Mouse (Mus musculus) gastrocnemius, postnatal 10 days (tissue): ENCODE data around the gene Aqp2. TPM values are rescaled to one million over a fixed set of nuclear protein-coding genes. Genes with fewer than 3 reads are reported as not detected.

ENCODE experiments used
- DNase-seq: peaks from one replicate; pipeline ENCODE4 v3.0.0; 2021; ENCODE audit warnings: mixed read lengths
- total RNA-seq, 2 experiments: library from RNA; stranded (reverse); gene quantifications; 2 replicates each; pipeline ENCODE4 v1.2.3; 2021

Gene Aqp2
- total RNA-seq, 2 experiments from 2014 or later = not detected

GRCm38 (mm10) chr15:99619821-99620220 is 41.0 kb downstream of the Aqp2 start:
- no peak for DNase-seq

- no peak for DNase-seq
Observed at GRCm38 (mm10) chr15:99622063-99622462, 43.2 kb downstream of the Aqp2 start.

GRCm38 (mm10) chr15:99631618-99632017 is 52.8 kb downstream of the Aqp2 start:
- DNase-seq = no peak

Other genes starting within 250 kb of the Aqp2 start
- gene Fmnl3, start 208.6 kb upstream of the Aqp2 start, total RNA-seq = 10 to 100 TPM; 17.6 to 26.2 TPM
- 100 to 1,000 TPM; 189 to 194 TPM for gene Tmbim6, start 186.2 kb upstream of the Aqp2 start, total RNA-seq
- gene Nckap5l, start 121.3 kb upstream of the Aqp2 start, total RNA-seq = 10 to 100 TPM; 12.3 to 21.0 TPM
- gene Bcdin3d, start 104.3 kb upstream of the Aqp2 start, total RNA-seq = 1 to 10 TPM; 5.3 TPM
- under 1 TPM; 0.43 to 0.59 TPM for gene Faim2, start 50.9 kb upstream of the Aqp2 start, total RNA-seq
- under 1 TPM in 1 of 2 experiments, not detected in 1; 0.49 TPM for gene Aqp5, start 11.7 kb downstream of the Aqp2 start, total RNA-seq
- gene Aqp6, start 22.3 kb downstream of the Aqp2 start, total RNA-seq = not detected
- gene Racgap1, start 72.6 kb downstream of the Aqp2 start, total RNA-seq = 10 to 100 TPM; 18.3 to 23.9 TPM
- 1 to 10 TPM; 1.1 to 2.1 TPM for gene Asic1, start 91.3 kb downstream of the Aqp2 start, total RNA-seq
- gene Smarcd1, start 123.1 kb downstream of the Aqp2 start, total RNA-seq = 10 to 100 TPM; 15.4 to 15.9 TPM
- gene Gm17349, start 126.4 kb downstream of the Aqp2 start, total RNA-seq = 1 to 10 TPM in 1 of 2 experiments, not detected in 1; 2.4 TPM
- gene Gpd1, start 138.5 kb downstream of the Aqp2 start, total RNA-seq = 100 to 1,000 TPM; 358 to 467 TPM
- gene Cox14, start 146.6 kb downstream of the Aqp2 start, total RNA-seq = 100 to 1,000 TPM; 162 to 182 TPM
- gene Cers5, start 193.8 kb downstream of the Aqp2 start, total RNA-seq = 10 to 100 TPM; 16.0 to 17.5 TPM